Mouse (Mus musculus) kidney, postnatal 25 days (tissue): ENCODE data around the gene Xrra1.
A peak's percentile ranks its signal among the peaks of the same experiment; 100 is the strongest.
"Not testable (repeated sequence)": the region's sequence is repeated elsewhere in the genome, so short reads cannot be mapped to it uniquely, and the experiment has no call there.

ENCODE experiments used
- DNase-seq, 2 experiments: peaks; one replicate each; pipeline ENCODE4 v3.0.0; 2021; ENCODE audit warnings: mixed read lengths in 2 of 2

The Xrra1 gene

DNA sequence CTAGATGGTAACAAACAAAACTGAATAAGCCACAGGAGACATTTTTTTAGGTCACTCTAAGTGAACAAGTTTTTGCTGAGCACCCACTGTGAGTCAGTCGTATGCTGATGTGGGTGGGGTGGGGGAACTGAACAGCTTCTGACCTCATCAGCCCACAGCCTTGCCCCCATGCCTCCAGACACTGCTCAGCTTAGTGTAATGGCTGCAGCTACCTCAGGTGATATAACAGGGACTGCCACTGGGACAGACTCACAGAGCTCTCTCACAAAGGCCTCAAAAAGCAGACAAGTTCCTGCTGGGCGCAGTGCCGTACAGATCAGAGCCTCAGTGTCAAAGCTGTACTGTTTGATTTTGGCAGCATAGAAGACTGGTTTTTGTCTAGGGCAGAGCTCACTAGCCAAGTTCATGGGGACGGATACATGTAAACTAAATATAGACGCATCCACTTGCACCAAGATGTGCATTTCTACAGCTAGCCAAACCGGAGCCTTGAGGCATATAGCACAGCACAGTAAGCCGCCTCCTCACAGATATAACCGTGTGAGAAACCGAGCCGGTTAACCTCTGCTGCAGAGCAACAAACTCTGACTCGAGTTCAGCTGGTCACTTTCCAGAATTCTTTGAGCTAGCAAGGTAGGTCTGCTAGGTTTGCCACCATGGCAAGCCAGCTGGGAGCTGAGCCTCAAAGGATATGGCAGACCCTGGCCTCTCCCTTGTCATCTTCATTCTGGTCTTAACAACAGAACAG, 44.2 kb downstream of the Xrra1 start:
- DNase-seq: no peak

DNA sequence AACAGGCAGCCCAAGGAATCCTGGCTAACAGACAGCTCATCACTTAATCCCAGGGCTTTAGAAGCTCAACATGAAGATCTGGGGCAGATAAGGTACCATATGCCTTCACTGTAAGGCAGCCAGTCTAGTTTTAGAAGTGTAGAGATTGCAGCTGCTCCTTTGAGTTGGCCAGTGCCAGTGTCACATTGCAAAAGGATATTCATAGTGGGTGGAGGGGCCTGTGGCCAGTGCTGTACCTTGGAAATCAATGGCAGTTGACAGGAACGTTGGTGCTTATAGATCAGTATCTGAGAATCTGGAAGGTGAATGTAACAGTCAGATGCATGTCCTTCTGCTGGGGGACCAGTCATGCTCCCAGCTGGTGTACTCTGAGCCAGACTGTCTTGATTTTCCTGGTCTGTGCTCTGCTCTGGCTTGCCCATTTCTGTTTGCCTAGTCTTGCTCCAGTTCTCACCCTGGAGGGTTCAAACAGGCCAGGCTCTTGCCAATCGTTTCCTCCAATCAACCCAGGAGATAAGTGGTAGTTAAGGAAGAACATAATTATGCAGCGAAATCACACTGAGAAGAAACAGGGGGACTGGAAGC, 45.6 kb downstream of the Xrra1 start:
- DNase-seq: no peak

DNA sequence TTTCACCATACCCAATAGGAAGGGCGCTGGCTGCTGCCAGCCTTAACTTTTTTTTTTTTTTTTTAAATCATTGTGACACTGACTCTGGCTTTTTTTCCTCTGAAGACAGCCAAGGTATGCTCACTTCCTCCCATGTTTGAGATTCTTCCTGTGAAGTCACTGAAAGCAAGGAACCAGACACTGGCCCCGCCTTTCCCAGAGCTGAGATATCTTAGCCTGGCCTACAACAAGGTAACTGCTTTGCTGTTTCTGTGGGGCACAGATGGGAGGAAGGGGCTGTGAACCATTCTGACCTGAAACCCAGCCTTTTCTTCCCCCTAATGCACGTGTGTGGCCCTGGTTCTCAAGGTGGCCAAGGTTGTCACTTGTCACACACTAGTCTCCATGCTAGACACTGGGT, 47.4 kb downstream of the Xrra1 start:
- no peak for DNase-seq

DNA sequence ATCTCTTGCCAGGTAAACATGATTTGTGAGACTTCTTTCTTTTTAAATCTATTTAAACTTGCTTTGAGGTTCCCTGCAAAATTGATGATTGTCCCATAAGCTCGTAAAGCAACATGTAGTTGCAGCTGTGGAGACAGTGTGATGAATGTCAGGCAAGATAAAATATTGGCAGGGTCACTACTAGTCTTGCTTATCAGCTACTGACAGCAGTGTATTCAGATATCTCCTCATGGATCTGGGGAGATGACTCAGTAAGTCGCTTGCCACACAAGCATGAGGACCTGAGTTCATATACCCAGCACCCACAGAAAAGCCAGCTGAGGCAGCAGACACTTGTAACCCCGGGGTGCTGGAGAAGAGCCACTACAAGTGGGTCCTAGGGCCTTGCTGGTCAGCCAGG, 48.5 kb downstream of the Xrra1 start:
- no peak for DNase-seq

GRCm38 (mm10) chr7:99911038-99911437, 52.1 kb downstream of the Xrra1 start:
- DNase-seq: no peak

- no peak for DNase-seq
These were observed 55.4 kb downstream of the Xrra1 start for GRCm38 (mm10) chr7:99914316-99914715.

DNA sequence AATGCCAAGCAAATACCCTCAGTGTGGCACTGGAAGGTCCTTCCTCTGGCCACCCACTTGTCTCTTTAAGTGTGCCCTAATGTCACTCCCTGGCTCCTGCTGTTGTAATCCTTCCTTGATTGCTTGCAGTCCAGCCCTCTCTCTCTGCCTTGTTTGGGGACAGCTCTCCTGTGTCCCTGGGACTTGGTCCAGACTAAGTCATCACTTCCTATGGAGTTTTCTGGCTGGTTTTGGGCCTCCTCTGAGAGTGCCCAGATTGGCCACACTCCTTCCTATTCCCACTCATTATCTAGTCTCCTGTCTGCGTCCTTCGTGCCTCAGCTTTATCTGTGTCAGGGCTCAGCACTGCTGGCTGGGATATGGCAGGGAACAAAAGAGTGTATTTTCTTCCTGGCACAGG, 56.6 kb downstream of the Xrra1 start:
- DNase-seq: no peak

- DNase-seq: peak; percentile 48 to 59
These were observed 57.9 kb downstream of the Xrra1 start for GRCm38 (mm10) chr7:99916741-99917319.

DNA sequence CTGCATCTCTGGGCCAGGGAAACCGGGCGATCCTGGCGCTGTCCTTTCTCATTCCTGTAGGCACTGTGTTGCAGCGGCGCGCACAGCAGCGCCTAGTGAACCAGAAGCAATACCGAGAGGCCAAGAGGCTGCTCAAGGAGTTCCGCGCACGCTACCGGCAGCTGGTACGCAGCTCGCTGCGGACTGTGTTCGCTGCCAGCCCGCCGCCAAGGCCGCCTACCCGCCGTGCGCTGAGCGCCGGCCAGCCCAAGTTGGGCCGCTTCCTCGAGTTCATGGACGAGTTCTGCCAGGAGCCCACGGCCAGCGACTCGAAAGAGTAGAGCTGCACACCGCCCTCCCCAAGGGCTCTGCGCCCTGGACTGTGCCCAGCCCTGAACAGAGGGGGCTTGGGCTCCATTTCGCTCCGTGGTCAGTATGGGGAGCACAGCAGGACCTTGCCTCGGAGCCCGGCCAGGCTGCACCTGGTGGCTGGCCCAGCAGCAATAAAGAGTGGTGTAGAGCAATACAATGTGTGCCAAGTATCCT, 58.5 kb downstream of the Xrra1 start:
- peak; percentile 26 to 59 for DNase-seq

GRCm38 (mm10) chr7:99919164-99919563, 60.2 kb downstream of the Xrra1 start:
- no peak for DNase-seq

DNA sequence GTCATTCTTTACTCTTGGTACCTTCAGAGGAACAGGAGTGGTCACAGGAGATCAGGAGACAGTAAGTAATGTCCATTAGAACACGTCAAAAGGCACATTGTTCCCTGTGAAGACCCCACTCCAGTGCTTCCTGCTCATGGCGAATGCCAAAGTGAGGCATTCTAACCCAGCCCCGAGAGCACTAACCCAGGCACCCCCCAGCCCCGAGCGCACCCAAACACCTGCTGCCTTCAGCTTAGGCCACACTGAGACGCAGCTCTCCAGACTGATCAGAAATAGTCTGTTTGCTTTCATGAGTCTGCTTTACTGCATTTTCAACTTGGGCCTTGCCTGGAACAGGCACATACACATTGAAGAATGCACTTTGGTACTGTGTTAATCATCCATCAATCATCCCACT, 61.1 kb downstream of the Xrra1 start:
- no peak for DNase-seq

DNA sequence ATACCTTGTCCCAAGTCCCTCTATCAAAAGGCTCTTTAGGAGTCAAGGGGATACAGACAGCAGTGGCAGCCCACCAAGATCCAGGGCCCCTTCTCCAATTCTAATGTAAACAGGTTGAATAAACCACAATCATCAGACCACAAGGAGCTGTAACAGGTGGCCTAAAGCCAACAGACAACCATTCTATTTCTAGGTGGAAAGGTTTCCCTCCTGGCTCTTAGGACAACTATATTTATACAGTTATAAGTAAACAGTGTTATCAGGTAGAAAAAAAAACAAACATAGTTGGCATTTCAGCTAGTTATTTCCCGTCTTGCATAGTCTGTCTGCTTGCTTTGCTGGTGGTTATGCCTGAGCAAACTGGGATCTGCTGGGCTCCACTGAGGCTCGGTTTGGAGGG, 61.5 kb downstream of the Xrra1 start:
- DNase-seq: no peak

DNA sequence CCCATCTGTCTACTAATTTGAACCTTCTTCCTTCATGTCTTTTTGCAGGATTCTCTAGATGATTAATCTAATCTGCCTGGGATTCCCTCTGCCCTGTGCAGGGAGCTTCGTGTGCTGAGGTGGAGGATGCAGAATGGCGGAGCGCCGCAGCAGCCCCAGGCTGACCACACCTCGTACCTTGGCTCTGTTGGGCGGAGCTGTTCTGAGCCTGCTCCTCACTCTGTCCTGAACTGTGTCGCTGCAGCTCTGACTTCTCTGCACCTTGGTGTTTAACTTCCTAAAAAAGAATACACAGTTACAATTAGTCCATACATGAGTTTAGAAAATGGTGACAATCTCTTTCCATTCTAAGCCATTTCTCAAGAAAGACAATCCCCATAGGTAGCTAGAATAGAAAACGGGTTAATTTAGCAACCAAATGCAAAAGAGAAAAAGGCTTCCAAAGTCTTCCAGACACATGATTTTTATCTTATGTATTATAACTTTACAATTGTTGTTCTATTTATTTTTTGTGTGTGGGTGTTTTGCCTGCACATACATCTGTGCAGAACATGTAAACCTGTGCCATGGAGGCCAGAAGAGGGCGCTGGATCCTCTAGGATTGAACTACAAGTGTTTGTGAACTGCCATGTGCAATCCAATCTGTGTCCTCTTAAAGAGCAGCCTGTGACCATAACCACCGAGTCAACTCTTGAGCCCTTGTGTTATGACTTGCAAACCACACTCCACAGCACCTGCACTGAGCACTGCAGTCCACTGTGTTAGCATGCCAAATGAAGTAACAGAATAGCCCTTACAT, 68.2 kb downstream of the Xrra1 start:
- peak; percentile 81 to 91 for DNase-seq

DNA sequence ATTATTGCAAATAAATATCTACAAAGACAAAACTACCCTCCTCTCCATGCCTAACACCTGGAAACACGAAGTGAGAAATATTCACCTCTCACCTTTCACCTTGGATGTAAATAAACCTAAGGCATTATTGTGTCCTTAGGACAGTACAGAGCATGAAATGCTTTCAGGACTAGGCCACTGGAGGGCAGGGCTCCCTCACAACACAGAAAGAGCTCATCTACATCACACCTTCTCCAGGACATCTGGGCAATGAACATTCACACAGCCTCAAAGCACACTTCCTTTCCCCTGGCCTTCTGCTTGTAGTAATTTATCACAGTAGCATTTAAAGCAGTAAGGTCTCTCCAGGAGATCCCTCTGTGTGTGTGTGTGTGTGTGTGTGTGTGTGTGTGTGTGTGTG, 76.8 kb downstream of the Xrra1 start:
- DNase-seq: peak in 1 of 2 experiments; percentile 35

DNA sequence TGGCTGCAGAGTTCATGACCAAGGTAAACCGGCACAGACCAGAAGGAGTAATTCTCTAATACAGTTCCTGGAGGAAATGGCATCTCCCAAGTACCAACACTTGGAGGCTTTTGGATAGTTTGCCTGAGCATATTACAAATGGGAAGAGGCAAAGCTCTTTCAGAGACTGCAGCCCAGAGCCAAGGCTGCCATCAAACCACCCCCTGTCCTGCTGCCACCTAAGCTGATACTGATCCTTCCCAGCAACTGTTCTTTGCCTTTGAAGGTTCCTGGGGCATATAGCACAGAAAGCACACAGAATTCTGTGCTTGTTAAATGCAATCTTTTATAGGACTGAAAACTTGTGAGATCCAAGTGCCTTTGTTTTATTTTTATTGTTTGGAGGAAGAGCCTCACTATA, 81.8 kb downstream of the Xrra1 start:
- no peak for DNase-seq

GRCm38 (mm10) chr7:99944520-99944919, 85.6 kb downstream of the Xrra1 start:
- no peak for DNase-seq

- not testable (repeated sequence) for DNase-seq
These were observed 86.1 kb downstream of the Xrra1 start for GRCm38 (mm10) chr7:99945012-99945411.

DNA sequence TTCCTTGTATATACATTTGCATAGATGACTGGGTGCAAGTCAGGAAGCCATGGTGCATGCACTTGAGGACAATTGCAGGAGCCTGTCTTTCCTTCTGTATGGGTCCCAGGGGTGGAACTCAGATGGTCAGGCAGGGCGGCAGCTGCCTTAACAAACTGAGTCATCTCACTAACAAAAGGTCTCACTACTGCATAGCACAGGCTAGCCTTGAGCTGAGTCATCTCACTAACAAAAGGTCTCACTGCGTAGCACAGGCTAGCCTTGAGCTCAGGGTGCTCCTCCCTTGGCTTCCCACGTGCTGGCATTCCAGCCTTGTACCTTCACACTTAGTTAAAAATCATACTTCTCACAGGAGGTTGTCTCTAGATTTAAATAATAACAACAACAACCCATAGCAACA, 87.0 kb downstream of the Xrra1 start:
- no peak for DNase-seq

DNA sequence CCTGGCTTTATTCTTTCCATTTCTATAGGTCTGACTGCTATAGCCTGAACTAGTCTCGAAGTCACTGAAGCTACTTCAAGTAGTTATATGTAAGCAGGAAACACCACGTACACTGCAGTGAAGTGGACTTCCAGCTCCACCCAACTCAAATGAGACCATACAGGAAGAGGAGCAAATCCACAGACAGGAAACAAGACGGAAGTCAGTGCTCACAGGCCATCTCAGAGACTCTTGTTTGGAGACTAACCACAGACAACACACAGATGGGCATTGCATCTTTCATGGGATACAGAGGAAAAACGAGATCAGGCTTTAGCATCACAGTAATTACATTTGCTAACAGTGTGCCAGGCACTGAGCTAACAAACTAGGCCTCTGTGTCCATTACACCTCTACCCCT, 87.4 kb downstream of the Xrra1 start:
- no peak for DNase-seq

- DNase-seq: no peak
These were observed 88.4 kb downstream of the Xrra1 start for GRCm38 (mm10) chr7:99947329-99947728.

DNA sequence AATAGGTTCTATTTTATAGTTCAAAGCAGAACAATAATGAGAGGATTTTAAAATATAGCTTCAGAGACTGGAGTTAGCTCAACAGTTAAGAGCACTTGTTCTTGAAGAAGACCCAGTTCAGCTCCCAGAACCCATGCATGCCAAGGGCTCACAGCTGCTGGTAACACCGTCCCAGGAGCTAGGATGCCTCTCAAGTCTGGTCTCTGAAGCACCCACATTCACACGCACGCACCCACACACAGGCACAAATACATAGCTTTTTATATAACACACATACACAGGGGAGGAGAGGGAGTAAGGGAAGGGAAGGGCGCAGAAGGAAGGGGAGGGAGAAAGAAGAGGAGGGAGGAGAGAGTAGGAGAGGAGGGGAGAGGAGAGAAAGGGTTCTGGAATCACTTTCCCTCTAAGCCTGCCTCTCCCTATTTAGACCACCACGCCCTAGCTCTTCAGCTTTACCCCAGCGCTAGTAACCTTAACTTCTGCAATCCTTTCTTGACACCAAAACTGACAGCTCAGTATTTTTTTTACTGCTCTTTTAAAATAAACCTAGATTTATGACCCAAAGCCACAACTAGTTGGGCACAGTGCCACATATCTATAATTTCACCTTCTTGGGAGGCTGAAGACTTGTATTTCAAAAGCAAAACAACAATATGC, 94.7 kb downstream of the Xrra1 start:
- DNase-seq: no peak

DNA sequence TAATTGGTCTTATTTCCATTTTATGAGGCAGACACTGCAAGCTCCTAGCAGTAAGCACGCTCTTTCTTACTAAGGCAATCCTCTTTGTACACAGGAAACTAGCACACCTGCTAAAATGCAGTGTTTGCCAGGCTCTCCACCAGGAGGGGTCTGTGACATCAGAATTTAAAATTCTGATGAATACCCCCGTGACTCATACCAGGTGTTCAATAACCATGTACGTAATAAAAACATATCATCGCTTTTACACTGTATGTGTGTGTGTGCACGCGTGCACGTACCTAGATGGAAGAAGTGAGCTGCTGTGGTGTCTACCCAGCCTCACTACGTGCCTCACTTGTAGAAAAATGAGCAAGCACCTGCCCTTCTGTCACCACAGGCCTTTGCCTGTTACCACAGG, 95.3 kb downstream of the Xrra1 start:
- no peak for DNase-seq

DNA sequence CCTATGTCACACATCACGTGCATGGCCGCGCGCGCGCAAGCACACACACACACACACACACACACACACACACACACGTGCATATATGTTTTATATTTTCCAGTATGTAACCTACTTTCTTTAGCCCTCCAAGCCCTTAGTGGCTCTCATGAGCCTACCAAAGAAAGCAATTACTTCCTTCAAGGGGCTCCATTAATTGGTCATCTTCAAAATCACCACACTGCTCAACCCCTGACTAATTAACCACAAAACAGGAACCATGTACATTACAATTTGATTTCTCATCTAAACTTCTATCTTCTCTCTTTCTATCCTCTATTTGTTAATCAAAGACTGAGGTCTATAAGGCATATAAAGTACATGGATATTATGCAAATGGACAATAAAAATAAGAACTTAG, 97.2 kb downstream of the Xrra1 start:
- DNase-seq: no peak
